Mouse (Mus musculus): Measurements from ENCODE around the gene Mlxipl. TPM values are rescaled to one million over a fixed set of nuclear protein-coding genes. Genes with fewer than 3 reads are reported as not detected.

Gene Mlxipl
- total and polyA plus RNA-seq, 3 experiments: not detected

GRCm38 (mm10) chr5:135040777-135041176 is 48.9 kb upstream of the Mlxipl start:
- Histone ChIP-seq H3K36me3 (ENCODE audit: control insufficient read depth in 1 of 2, insufficient read depth in 2 of 2, low read length in 2 of 2) (no peaks in the 10 kb centered on the region), H3K4me3 (ENCODE audit: control insufficient read depth in 1 of 2, insufficient read depth in 1 of 2, low read depth in 2 of 2, low read length in 2 of 2) (no peak overlapping the region), H3K79me2 (ENCODE audit: control insufficient read depth, insufficient read depth, low read length, poor library complexity) (no peaks in the 10 kb centered on the region), H3K27ac (ENCODE audit: control insufficient read depth, low read depth, low read length) (no peak overlapping the region), H3K4me1 (ENCODE audit: control insufficient read depth in 1 of 2, insufficient read depth in 2 of 2, low read length in 2 of 2) (no peaks in the 10 kb centered on the region), H3K9me3 (replicated peaks; ENCODE audit: insufficient read depth, low read length) (no peaks in the 10 kb centered on the region), H3K9ac (ENCODE audit: control insufficient read depth, low read depth, low read length, poor library complexity, severe bottlenecking) (no peak overlapping the region), H3K27me3 (ENCODE audit: control insufficient read depth in 1 of 2, insufficient read depth in 2 of 2, low read length in 2 of 2) (no peaks in the 10 kb centered on the region)
- TF ChIP-seq BHLHE40 (IDR thresholded peaks at IDR 0.05; ENCODE audit: borderline replicate concordance, low read depth, low read length) (no peak), TBP (IDR thresholded peaks at IDR 0.05; ENCODE audit: low read depth, low read length) (no peak), NRF1 (IDR thresholded peaks at IDR 0.05; ENCODE audit: insufficient read depth, low read depth, low read length, poor library complexity, severe bottlenecking) (no peak), CHD2 (IDR thresholded peaks at IDR 0.05; ENCODE audit: low read length) (no peak), TCF12 (IDR thresholded peaks at IDR 0.05; ENCODE audit: low read depth, low read length) (no peak), MEF2A (IDR thresholded peaks at IDR 0.05; ENCODE audit: extremely low read depth, insufficient replicate concordance, low read depth, low read length, poor library complexity, severe bottlenecking) (no peak), MXI1 (IDR thresholded peaks at IDR 0.05; ENCODE audit: low read depth, low read length) (no peak), CHD1 (IDR thresholded peaks at IDR 0.05; ENCODE audit: low read depth, low read length) (no peak), JUND (IDR thresholded peaks at IDR 0.05; ENCODE audit: low read depth, low read length) (no peak), SMC3 (IDR thresholded peaks at IDR 0.05; ENCODE audit: low read depth, low read length) (no peak), POLR2AphosphoS2 (IDR thresholded peaks at IDR 0.05; ENCODE audit: low read length) (no peak), RCOR1 (IDR thresholded peaks at IDR 0.05; ENCODE audit: low read depth, low read length) (no peak), USF1 (IDR thresholded peaks at IDR 0.05; ENCODE audit: low read depth, low read length) (no peak)
- DNase-seq (ENCODE audit: low read depth, low spot score): no peak

GRCm38 (mm10) chr5:135042105-135042788 is 47.4 kb upstream of the Mlxipl start:
- Histone ChIP-seq H3K4me1 (ENCODE audit: control insufficient read depth in 1 of 2, insufficient read depth in 2 of 2, low read length in 2 of 2) (no peaks in the 10 kb centered on the region), H3K9ac (ENCODE audit: control insufficient read depth, low read depth, low read length, poor library complexity, severe bottlenecking) (no peak overlapping the region), H3K27ac (ENCODE audit: control insufficient read depth, low read depth, low read length) (no peak overlapping the region), H3K36me3 (ENCODE audit: control insufficient read depth in 1 of 2, insufficient read depth in 2 of 2, low read length in 2 of 2) (no peaks in the 10 kb centered on the region), H3K9me3 (replicated peaks; ENCODE audit: insufficient read depth, low read length) (no peaks in the 10 kb centered on the region), H3K27me3 (ENCODE audit: control insufficient read depth in 1 of 2, insufficient read depth in 2 of 2, low read length in 2 of 2) (no peaks in the 10 kb centered on the region), H3K4me3 (ENCODE audit: control insufficient read depth in 1 of 2, insufficient read depth in 1 of 2, low read depth in 2 of 2, low read length in 2 of 2) (no peak overlapping the region), H3K79me2 (ENCODE audit: control insufficient read depth, insufficient read depth, low read length, poor library complexity) (no peaks in the 10 kb centered on the region)
- no peak for DNase-seq (ENCODE audit: low read depth, low spot score)
- no peak for TF ChIP-seq GATA1 (IDR thresholded peaks at IDR 0.05; ENCODE audit: low read depth, low read length)
- no peak for TF ChIP-seq CHD2 (IDR thresholded peaks at IDR 0.05; ENCODE audit: low read length)
- TF ChIP-seq ETS1 (IDR thresholded peaks at IDR 0.05; ENCODE audit: low read depth, low read length): no peak
- TF ChIP-seq KAT2A (conservative IDR thresholded peaks at IDR 0.05; ENCODE audit: low read depth, low read length): no peak
- TF ChIP-seq MEF2A (IDR thresholded peaks at IDR 0.05; ENCODE audit: extremely low read depth, insufficient replicate concordance, low read depth, low read length, poor library complexity, severe bottlenecking): no peak
- no peak for TF ChIP-seq NELFE (IDR thresholded peaks at IDR 0.05; ENCODE audit: low read depth, low read length)
- no peak for TF ChIP-seq ZNF384 (IDR thresholded peaks at IDR 0.05; ENCODE audit: low read depth, low read length)
- no peak for TF ChIP-seq EP300 (IDR thresholded peaks at IDR 0.05; ENCODE audit: low read depth in 1 of 2, low read length in 2 of 2)
- no peak for TF ChIP-seq TCF12 (IDR thresholded peaks at IDR 0.05; ENCODE audit: low read depth, low read length)
- TF ChIP-seq MXI1 (IDR thresholded peaks at IDR 0.05; ENCODE audit: low read depth, low read length): no peak
- TF ChIP-seq MAZ (IDR thresholded peaks at IDR 0.05; ENCODE audit: low read depth, low read length): no peak
